Mouse (Mus musculus): ENCODE measurements around the gene Pros1.

The Pros1 gene

GRCm38 (mm10) chr16:62854191-62855068 lies at the start of gene Pros1:
Pros1 (plus strand) TSS chr16:62854307.
- peak; percentile 77 to 78 for DNase-seq

- no peak for DNase-seq
Observed at GRCm38 (mm10) chr16:62804621-62805020, 49.5 kb upstream of the Pros1 start.

- peak; percentile 9 to 38 for DNase-seq
Observed at GRCm38 (mm10) chr16:62807249-62807979, 46.7 kb upstream of the Pros1 start.

GRCm38 (mm10) chr16:62810855-62811254 lies 43.3 kb upstream of the Pros1 start:
- DNase-seq: no peak

GRCm38 (mm10) chr16:62813790-62814189 lies 40.3 kb upstream of the Pros1 start:
- DNase-seq: no peak

- peak; percentile 76 to 86 for DNase-seq
Observed at GRCm38 (mm10) chr16:62814491-62814890, 39.6 kb upstream of the Pros1 start, which contains the start of gene Stx19. Stx19 (plus strand) TSS chr16:62814676.

- DNase-seq: no peak
Observed at GRCm38 (mm10) chr16:62822472-62822871, 31.6 kb upstream of the Pros1 start.

- DNase-seq: no peak
Observed at GRCm38 (mm10) chr16:62826156-62827001, 27.7 kb upstream of the Pros1 start.

- DNase-seq: no peak
Observed at GRCm38 (mm10) chr16:62832027-62832426, 22.1 kb upstream of the Pros1 start.

GRCm38 (mm10) chr16:62832481-62832880 lies 21.6 kb upstream of the Pros1 start:
- DNase-seq: peak; percentile 34 to 58

- no peak for DNase-seq
Observed at GRCm38 (mm10) chr16:62834016-62834735, 19.9 kb upstream of the Pros1 start.

- DNase-seq: no peak
Observed at GRCm38 (mm10) chr16:62845341-62845740, 8.8 kb upstream of the Pros1 start.

- peak; percentile 96 to 98 for DNase-seq
Observed at GRCm38 (mm10) chr16:62846498-62847312, 7.4 kb upstream of the Pros1 start, which contains the start of gene Arl13b. Arl13b (minus strand) TSS chr16:62847040.

- DNase-seq: no peak
Observed at GRCm38 (mm10) chr16:62852464-62853252, 1.4 kb upstream of the Pros1 start.

GRCm38 (mm10) chr16:62853611-62854126 lies 438 bp upstream of the Pros1 start:
- peak in 1 of 2 experiments; percentile 8 for DNase-seq

GRCm38 (mm10) chr16:62855385-62855784 lies 1.3 kb downstream of the Pros1 start:
- peak; percentile 4 to 13 for DNase-seq

GRCm38 (mm10) chr16:62856273-62856672 lies 2.2 kb downstream of the Pros1 start:
- DNase-seq: no peak

GRCm38 (mm10) chr16:62857498-62857897 lies 3.4 kb downstream of the Pros1 start:
- no peak for DNase-seq

- DNase-seq: peak; percentile 9 to 40
Observed at GRCm38 (mm10) chr16:62858018-62858417, 3.9 kb downstream of the Pros1 start.

GRCm38 (mm10) chr16:62860140-62860539 lies 6.0 kb downstream of the Pros1 start:
- DNase-seq: no peak
